12 mouse cellular contexts compared by ENCODE assay signal in the genomic region with DNA sequence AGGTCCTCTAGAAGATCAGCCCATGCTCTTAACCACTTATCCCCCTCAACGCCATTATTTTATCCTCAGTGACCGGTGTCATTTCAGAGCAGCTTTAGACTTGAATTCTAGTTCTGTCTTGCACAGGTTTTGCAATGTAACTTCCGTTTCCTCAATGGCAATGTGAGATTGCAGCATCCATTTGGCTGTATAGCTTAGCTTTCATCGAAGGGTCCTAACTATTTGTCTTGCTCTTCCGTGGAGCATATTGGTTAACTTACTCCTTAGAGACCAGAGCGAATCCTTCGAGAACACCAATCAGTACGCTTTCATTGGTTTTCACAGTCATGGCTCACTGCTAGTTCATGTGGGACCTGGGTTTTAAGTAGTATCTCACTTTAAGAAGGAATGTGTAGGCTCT.
"Had no signal": no experiment of that assay in that cellular context is flagged by ENCODE, and none has a peak within 500 bp of the region (broad histone marks: within the 10 kb centered on the region; RNA-seq: fewer than 3 reads in every experiment).

No protein-coding gene starts in this region.

- H3K9me3 ChIP-seq: limb, embryonic 15.5 days; midbrain, embryonic 12.5 days; neural tube, embryonic 15.5 days; stomach, embryonic 15.5 days had no signal

- H3K9ac ChIP-seq: limb, embryonic 15.5 days; midbrain, embryonic 12.5 days; neural tube, embryonic 15.5 days; stomach, embryonic 15.5 days had no signal

- H3K27me3 ChIP-seq: limb, embryonic 15.5 days; neural tube, embryonic 15.5 days; stomach, embryonic 15.5 days had no signal

- DNase-seq: kidney, adult 2 months; layer of hippocampus, adult 9-11 months; layer of hippocampus, postnatal 36 days; lung, adult 2 months had no signal

- H3K36me3 ChIP-seq: limb, embryonic 15.5 days; midbrain, embryonic 12.5 days; neural tube, embryonic 15.5 days; stomach, embryonic 15.5 days had no signal

- H3K4me2 ChIP-seq: limb, embryonic 15.5 days; midbrain, embryonic 12.5 days; neural tube, embryonic 15.5 days; stomach, embryonic 15.5 days had no signal

- H3K4me3 ChIP-seq: limb, embryonic 15.5 days; midbrain, embryonic 12.5 days; myocyte; neural tube, embryonic 15.5 days; stomach, embryonic 15.5 days had no signal

- H3K27ac ChIP-seq: limb, embryonic 15.5 days; macrophage; midbrain, embryonic 12.5 days had no signal

- ATAC-seq: intestine, embryonic 16.5 days; lung, postnatal 0 days had no signal
